1 mouse cellular context compared by ENCODE assay signal in the genomic region with DNA sequence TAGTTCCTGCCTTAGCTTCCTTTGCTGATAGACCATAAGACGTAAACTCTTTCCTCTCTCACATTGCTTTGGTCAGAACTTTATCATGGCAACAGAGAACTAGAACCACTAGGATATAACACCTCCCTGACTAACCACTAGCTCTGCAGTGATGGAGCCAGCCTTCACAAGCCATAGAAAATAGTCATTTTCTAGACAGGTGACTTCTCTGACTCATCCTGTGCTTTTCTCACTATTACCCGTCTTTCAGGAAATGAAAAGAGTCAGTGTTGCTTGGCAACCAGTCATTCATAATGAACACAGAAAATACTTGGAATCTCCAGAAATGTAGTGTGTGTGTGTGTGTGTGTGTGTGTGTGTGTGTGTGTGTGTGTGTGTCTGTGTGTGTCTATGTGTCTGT.
TF ChIP-seq lines count a peak whose summit lies in the region.

No protein-coding gene starts in this region.

TF ChIP-seq in CH12.LX, 34 proteins besides CTCF, POLR2A, EP300 and RAD21 (continued from another document):
- TF ChIP-seq MAX (IDR thresholded peaks at IDR 0.05; ENCODE audit: low read length) (no peak), E2F4 (IDR thresholded peaks at IDR 0.05; ENCODE audit: insufficient replicate concordance, low read depth, low read length) (no peak), ZNF384 (IDR thresholded peaks at IDR 0.05; ENCODE audit: low read depth, low read length) (no peak), ZKSCAN1 (IDR thresholded peaks at IDR 0.05; ENCODE audit: borderline replicate concordance, low read depth, low read length) (no peak), MYC (IDR thresholded peaks at IDR 0.05; ENCODE audit: low read depth, low read length) (no peak), ETS1 (conservative IDR thresholded peaks at IDR 0.05; ENCODE audit: low read depth, low read length) (peak; percentile 84), ELF1 (IDR thresholded peaks at IDR 0.05; ENCODE audit: low read depth, low read length) (0 out of 2 replicates have a peak, but pooled peaks have one; percentile 29), CHD2 (IDR thresholded peaks at IDR 0.05; ENCODE audit: low read length) (peak; percentile 48; the same call in 1 of the 2 replicates), MXI1 (IDR thresholded peaks at IDR 0.05; ENCODE audit: low read depth, low read length) (peak; percentile 60; the same call in 1 of the 2 replicates), NRF1 (IDR thresholded peaks at IDR 0.05; ENCODE audit: low read depth, low read length) (no peak), NELFE (IDR thresholded peaks at IDR 0.05; ENCODE audit: low read depth, low read length) (no peak), RCOR1 (conservative IDR thresholded peaks at IDR 0.05; ENCODE audit: low read depth, low read length) (0 out of 2 replicates have a peak, but pooled peaks have one; percentile 42), ZC3H11A (IDR thresholded peaks at IDR 0.05; ENCODE audit: low read depth, low read length) (no peak), KAT2A (IDR thresholded peaks at IDR 0.05; ENCODE audit: insufficient replicate concordance, low read length) (no peak), BHLHE40 (IDR thresholded peaks at IDR 0.05; ENCODE audit: low read depth, low read length) (peak; percentile 83), PAX5 (IDR thresholded peaks at IDR 0.05; ENCODE audit: low read length) (no peak), POLR2AphosphoS2 (IDR thresholded peaks at IDR 0.05; ENCODE audit: low read depth, low read length) (no peak)
